Mouse (Mus musculus) cerebellum, adult 2 months (tissue): Measurements from ENCODE around the gene Phf21a.

ENCODE experiments used
- CTCF ChIP-seq: fragments of 200-500 bp; IDR thresholded peaks from 2 replicates; pipeline ENCODE4 v1.5.1; 2011; ENCODE audit warnings: low read depth, mild to moderate bottlenecking, control low read depth, low read length, moderate library complexity, borderline replicate concordance; ENCODE audit not compliant: insufficient read depth
- POLR2A ChIP-seq: fragments of 200-500 bp; IDR thresholded peaks from 2 replicates; pipeline ENCODE4 v1.6.1; 2011; ENCODE audit warnings: low read length, control low read depth, borderline replicate concordance; ENCODE audit not compliant: insufficient read depth

DNA sequence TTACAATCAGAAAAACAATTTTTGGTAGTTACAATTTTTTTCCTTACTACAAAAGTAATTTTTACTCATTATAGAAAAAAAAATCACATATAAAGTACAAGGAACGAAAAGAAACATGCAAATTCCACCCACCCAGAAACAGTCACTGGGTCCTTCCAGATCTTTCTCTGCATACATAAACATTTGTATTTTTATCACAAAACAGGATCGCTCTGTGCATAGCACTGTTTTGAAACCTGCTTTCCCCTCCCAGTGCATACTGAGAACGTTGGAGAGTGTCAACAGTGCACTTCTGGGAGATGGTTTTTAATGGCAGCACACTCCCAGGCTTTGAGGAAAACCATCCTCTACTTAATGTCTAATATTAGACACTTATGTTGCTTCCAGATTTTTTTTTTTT is 25.3 kb upstream of the Phf21a start:
- TF ChIP-seq POLR2A (no peak), CTCF (no peak)
